Mouse (Mus musculus): ENCODE measurements at regions not wholly inside any gene's neighbourhood (a gene's known extent, or its start where the extent isn't known, plus 50 kb on each side); places are given as distances from the start of the nearest gene placed in this dataset.

GRCm38 (mm10) chr2:146593291-146593690 lies 81.1 kb upstream of the Ralgapa2 start:
- no peak overlapping the region for H3K9ac ChIP-seq (replicated peaks)
- H3K9me3 ChIP-seq, result no peaks in the 10 kb centered on the region
- 75% methylated on average over 2 of the region's 2 CpGs for WGBS
- no peak for ATAC-seq (ENCODE audit: low FRiP score, low read depth)
- H3K27ac ChIP-seq (replicated peaks), result no peak overlapping the region
- no peaks in the 10 kb centered on the region for H3K36me3 ChIP-seq
- no peak overlapping the region for H3K4me2 ChIP-seq (replicated peaks)
- no peaks in the 10 kb centered on the region for H3K4me1 ChIP-seq
- H3K4me3 ChIP-seq, result no peak overlapping the region
- H3K27me3 ChIP-seq, result no peaks in the 10 kb centered on the region; the same call in 1 of the 2 replicates

GRCm38 (mm10) chr2:146594212-146594611 lies 82.1 kb upstream of the Ralgapa2 start:
- no peaks in the 10 kb centered on the region; the same call in 1 of the 2 replicates for H3K27me3 ChIP-seq
- no peak overlapping the region for H3K27ac ChIP-seq (replicated peaks)
- no peaks in the 10 kb centered on the region for H3K36me3 ChIP-seq
- no peak overlapping the region for H3K4me3 ChIP-seq
- H3K9me3 ChIP-seq, result no peaks in the 10 kb centered on the region
- no peak overlapping the region for H3K9ac ChIP-seq (replicated peaks)
- no peak for ATAC-seq (ENCODE audit: low FRiP score, low read depth)
- no peaks in the 10 kb centered on the region for H3K4me1 ChIP-seq
- H3K4me2 ChIP-seq (replicated peaks), result no peak overlapping the region
- WGBS, result 72% methylated on average over 4 of the region's 4 CpGs

- H3K36me3 ChIP-seq, result no peaks in the 10 kb centered on the region
- H3K4me2 ChIP-seq (replicated peaks), result no peak overlapping the region
- no peak overlapping the region for H3K4me3 ChIP-seq
- no peaks in the 10 kb centered on the region for H3K4me1 ChIP-seq
- 90% methylated on average over 2 of the region's 2 CpGs for WGBS
- no peaks in the 10 kb centered on the region; the same call in 1 of the 2 replicates for H3K27me3 ChIP-seq
- ATAC-seq (ENCODE audit: low FRiP score, low read depth), result no peak
- no peak overlapping the region for H3K9ac ChIP-seq (replicated peaks)
- no peak overlapping the region for H3K27ac ChIP-seq (replicated peaks)
- no peaks in the 10 kb centered on the region for H3K9me3 ChIP-seq
Observed at GRCm38 (mm10) chr2:146595673-146596072, 83.5 kb upstream of the Ralgapa2 start.

GRCm38 (mm10) chr2:146606170-146606569 lies 94.0 kb upstream of the Ralgapa2 start:
- Histone ChIP-seq H3K27ac (replicated peaks) (no peak overlapping the region), H3K4me1 (no peaks in the 10 kb centered on the region), H3K36me3 (no peaks in the 10 kb centered on the region), H3K4me2 (replicated peaks) (no peak overlapping the region), H3K9me3 (no peaks in the 10 kb centered on the region), H3K9ac (replicated peaks) (no peak overlapping the region), H3K4me3 (no peak overlapping the region), H3K27me3 (no peaks in the 10 kb centered on the region)
- no peak for ATAC-seq (ENCODE audit: low FRiP score, low read depth)

- no peak overlapping the region for H3K27ac ChIP-seq (replicated peaks)
- H3K27me3 ChIP-seq, result peaks cover 14% of the 10 kb centered on the region; the same call in 1 of the 2 replicates
- peaks cover 5% of the 10 kb centered on the region; the same call in 1 of the 2 replicates for H3K4me1 ChIP-seq
- ATAC-seq (ENCODE audit: low FRiP score, low read depth), result no peak
- H3K4me2 ChIP-seq (replicated peaks), result no peak overlapping the region
- no peak overlapping the region for H3K9ac ChIP-seq (replicated peaks)
- H3K4me3 ChIP-seq, result no peak overlapping the region
- WGBS, result 94% methylated on average over 2 of the region's 2 CpGs
- no peaks in the 10 kb centered on the region for H3K36me3 ChIP-seq
- H3K9me3 ChIP-seq, result no peaks in the 10 kb centered on the region
Observed at GRCm38 (mm10) chr2:146610896-146611295, 98.8 kb upstream of the Ralgapa2 start.

- peak; percentile 59; the same call in 1 of the 2 replicates for ATAC-seq (ENCODE audit: low FRiP score, low read depth)
- WGBS, result 46% methylated on average over 6 of the region's 6 CpGs
Observed at GRCm38 (mm10) chr2:146611886-146612521, 99.9 kb upstream of the Ralgapa2 start.

GRCm38 (mm10) chr2:146612522-146613288 lies 100.6 kb upstream of the Ralgapa2 start:
- peak; percentile 28; the same call in 1 of the 2 replicates for ATAC-seq (ENCODE audit: low FRiP score, low read depth)
- H3K4me1 ChIP-seq, result peaks cover 5% of the 10 kb centered on the region; the same call in 1 of the 2 replicates
- no peaks in the 10 kb centered on the region for H3K9me3 ChIP-seq
- no peaks in the 10 kb centered on the region for H3K36me3 ChIP-seq
- H3K9ac ChIP-seq (replicated peaks), result no peak overlapping the region
- no peak overlapping the region for H3K27ac ChIP-seq (replicated peaks)
- H3K27me3 ChIP-seq, result peaks cover 20% of the 10 kb centered on the region; the same call in 1 of the 2 replicates
- peak overlapping the region; percentile 56 for H3K4me2 ChIP-seq (replicated peaks)
- H3K4me3 ChIP-seq, result peak overlapping the region; percentile 24
- WGBS, result 8% methylated on average over 20 of the region's 20 CpGs

More at GRCm38 (mm10) chr2:146611886-146612521, 99.9 kb upstream of the Ralgapa2 start:
- peaks cover 14% of the 10 kb centered on the region; the same call in 1 of the 2 replicates for H3K27me3 ChIP-seq
- peaks cover 5% of the 10 kb centered on the region; the same call in 1 of the 2 replicates for H3K4me1 ChIP-seq
- H3K4me3 ChIP-seq, result no peak overlapping the region
- H3K9ac ChIP-seq (replicated peaks), result no peak overlapping the region
- no peak overlapping the region for H3K4me2 ChIP-seq (replicated peaks)
- no peaks in the 10 kb centered on the region for H3K9me3 ChIP-seq
- no peaks in the 10 kb centered on the region for H3K36me3 ChIP-seq
- no peak overlapping the region for H3K27ac ChIP-seq (replicated peaks)

GRCm38 (mm10) chr2:146621167-146621566 lies 109.0 kb upstream of the Ralgapa2 start:
- H3K4me2 ChIP-seq (replicated peaks), result no peak overlapping the region
- H3K9me3 ChIP-seq, result no peaks in the 10 kb centered on the region
- peaks cover 65% of the 10 kb centered on the region for H3K27me3 ChIP-seq
- H3K27ac ChIP-seq (replicated peaks), result no peak overlapping the region
- no peaks in the 10 kb centered on the region for H3K4me1 ChIP-seq
- no peak overlapping the region for H3K4me3 ChIP-seq
- no peaks in the 10 kb centered on the region for H3K36me3 ChIP-seq
- no peak overlapping the region for H3K9ac ChIP-seq (replicated peaks)
- 13% methylated on average over 5 of the region's 5 CpGs for WGBS
- ATAC-seq (ENCODE audit: low FRiP score, low read depth), result peak; percentile 66; the same call in 1 of the 2 replicates

GRCm38 (mm10) chr2:146623052-146623451 lies 110.9 kb upstream of the Ralgapa2 start:
- Histone ChIP-seq H3K27me3 (peaks cover 69% of the 10 kb centered on the region), H3K4me2 (replicated peaks) (no peak overlapping the region), H3K4me3 (no peak overlapping the region), H3K4me1 (no peaks in the 10 kb centered on the region), H3K27ac (replicated peaks) (no peak overlapping the region), H3K9ac (replicated peaks) (no peak overlapping the region), H3K9me3 (no peaks in the 10 kb centered on the region), H3K36me3 (no peaks in the 10 kb centered on the region)
- ATAC-seq (ENCODE audit: low FRiP score, low read depth), result no peak
- WGBS, result 84% methylated on average over 1 of the region's 1 CpGs

GRCm38 (mm10) chr2:146624207-146624606 lies 112.1 kb upstream of the Ralgapa2 start:
- no peaks in the 10 kb centered on the region for H3K36me3 ChIP-seq
- no peak overlapping the region for H3K4me3 ChIP-seq
- no peaks in the 10 kb centered on the region for H3K4me1 ChIP-seq
- ATAC-seq (ENCODE audit: low FRiP score, low read depth), result no peak
- H3K27ac ChIP-seq (replicated peaks), result no peak overlapping the region
- H3K4me2 ChIP-seq (replicated peaks), result no peak overlapping the region
- H3K9me3 ChIP-seq, result no peaks in the 10 kb centered on the region
- WGBS, result 45% methylated on average over 5 of the region's 5 CpGs
- H3K9ac ChIP-seq (replicated peaks), result no peak overlapping the region
- peaks cover 74% of the 10 kb centered on the region for H3K27me3 ChIP-seq

- H3K27me3 ChIP-seq, result peaks cover 70% of the 10 kb centered on the region
- 45% methylated on average over 5 of the region's 5 CpGs for WGBS
- H3K27ac ChIP-seq (replicated peaks), result no peak overlapping the region
- no peak overlapping the region for H3K4me3 ChIP-seq
- H3K9me3 ChIP-seq, result no peaks in the 10 kb centered on the region
- H3K4me2 ChIP-seq (replicated peaks), result no peak overlapping the region
- no peak for ATAC-seq (ENCODE audit: low FRiP score, low read depth)
- H3K4me1 ChIP-seq, result no peaks in the 10 kb centered on the region
- H3K9ac ChIP-seq (replicated peaks), result no peak overlapping the region
- no peaks in the 10 kb centered on the region for H3K36me3 ChIP-seq
Observed at GRCm38 (mm10) chr2:146625166-146625751, 113.1 kb upstream of the Ralgapa2 start.

GRCm38 (mm10) chr2:146626531-146626930 lies 114.4 kb upstream of the Ralgapa2 start:
- peaks cover 78% of the 10 kb centered on the region for H3K27me3 ChIP-seq
- H3K36me3 ChIP-seq, result no peaks in the 10 kb centered on the region
- H3K27ac ChIP-seq (replicated peaks), result no peak overlapping the region
- no peak overlapping the region for H3K9ac ChIP-seq (replicated peaks)
- H3K4me1 ChIP-seq, result no peaks in the 10 kb centered on the region
- no peaks in the 10 kb centered on the region for H3K9me3 ChIP-seq
- WGBS, result 37% methylated on average over 1 of the region's 1 CpGs
- ATAC-seq (ENCODE audit: low FRiP score, low read depth), result no peak
- no peak overlapping the region for H3K4me2 ChIP-seq (replicated peaks)
- no peak overlapping the region for H3K4me3 ChIP-seq
